Mouse (Mus musculus) embryonic facial prominence, embryonic 12.5 days (tissue): Measurements from ENCODE around the gene Pnma1. TPM values are rescaled to one million over a fixed set of nuclear protein-coding genes. Genes with fewer than 3 reads are reported as not detected.
"Not testable (repeated sequence)": the region's sequence is repeated elsewhere in the genome, so short reads cannot be mapped to it uniquely, and the experiment has no call there.

ENCODE experiments used
- ATAC-seq: fragments of 200-750 bp; cut with Nextera tagmentation; 2 replicates; pipeline ENCODE4 v1.8.0; 2017; ENCODE audit not compliant: insufficient number of reproducible peaks, insufficient read depth, low FRiP score, low TSS enrichment
- H3K27ac ChIP-seq: fragments of 300-500 bp; sonication (generic); 2 replicates; pipeline ENCODE4 v1.5.1; 2016; ENCODE audit warnings: mild to moderate bottlenecking
- H3K27me3 ChIP-seq: fragments of 300-500 bp; sonication (generic); 2 replicates; pipeline ENCODE4 v1.6.1; 2016; ENCODE audit warnings: mild to moderate bottlenecking, moderate library complexity
- H3K36me3 ChIP-seq: fragments of 300-500 bp; sonication (generic); 2 replicates; pipeline ENCODE4 v1.6.1; 2016; ENCODE audit warnings: mild to moderate bottlenecking
- H3K4me1 ChIP-seq: fragments of 300-500 bp; sonication (generic); 2 replicates; pipeline ENCODE4 v1.6.1; 2016
- H3K4me2 ChIP-seq: fragments of 300-500 bp; sonication (generic); replicated peaks from 2 replicates; pipeline ENCODE4 v1.6.1; 2016; ENCODE audit warnings: mild to moderate bottlenecking, moderate library complexity
- H3K4me3 ChIP-seq: fragments of 300-500 bp; sonication (generic); 2 replicates; pipeline ENCODE4 v1.5.1; 2016; ENCODE audit warnings: mild to moderate bottlenecking
- H3K9ac ChIP-seq: fragments of 300-500 bp; sonication (generic); 2 replicates; pipeline ENCODE4 v1.6.1; 2016; ENCODE audit warnings: mild to moderate bottlenecking, moderate library complexity
- H3K9me3 ChIP-seq: fragments of 300-500 bp; sonication (generic); 2 replicates; pipeline ENCODE4 v1.6.1; 2016; ENCODE audit warnings: mild to moderate bottlenecking, moderate library complexity
- WGBS: fragments of 180-500 bp; shearing (Covaris S2); methylation state at CpG from one replicate; pipeline ENCODE4 v1.1.7; 2016; 5-methylcytosine and 5-hydroxymethylcytosine counted together
- polyA plus RNA-seq: library from polyadenylated mRNA; unstranded; fragments of >200 nt; fragmentation: Nextera tagmentation; extraction: Ambion mirVana; gene quantifications from 2 replicates; pipeline ENCODE4 v1.2.1, GENCODE M21; 2016

Gene Pnma1
- polyA plus RNA-seq, 1 experiment from 2014 or later = 1.4 TPM

DNA sequence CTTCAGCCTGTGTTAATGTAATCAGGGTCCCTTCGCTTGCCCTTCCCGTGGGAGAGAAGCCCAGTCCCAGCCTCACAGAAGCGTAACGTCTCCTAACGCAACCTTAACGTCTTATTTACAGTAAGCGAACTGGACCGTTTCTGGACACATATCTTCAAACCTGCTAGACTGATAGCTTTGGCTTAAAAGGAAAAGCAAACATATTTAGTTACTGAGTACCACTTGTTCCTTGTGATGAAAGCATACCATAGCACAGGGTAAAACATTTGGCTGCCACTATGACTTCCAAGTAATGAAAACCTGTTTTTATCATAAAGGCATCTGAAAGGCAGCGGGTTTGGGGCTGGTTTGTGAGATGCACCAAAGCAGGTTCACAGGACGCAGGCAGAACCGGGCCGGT lies 22.4 kb downstream of the Pnma1 start:
- Histone ChIP-seq H3K36me3 (peaks cover 28% of the 10 kb centered on the region), H3K4me1 (no peaks in the 10 kb centered on the region), H3K27me3 (no peaks in the 10 kb centered on the region), H3K4me2 (no peak overlapping the region), H3K4me3 (no peak overlapping the region), H3K9me3 (no peaks in the 10 kb centered on the region), H3K9ac (no peak overlapping the region), H3K27ac (no peak overlapping the region)
- 71% methylated on average over 12 of the region's 12 CpGs for WGBS
- ATAC-seq = no peak

DNA sequence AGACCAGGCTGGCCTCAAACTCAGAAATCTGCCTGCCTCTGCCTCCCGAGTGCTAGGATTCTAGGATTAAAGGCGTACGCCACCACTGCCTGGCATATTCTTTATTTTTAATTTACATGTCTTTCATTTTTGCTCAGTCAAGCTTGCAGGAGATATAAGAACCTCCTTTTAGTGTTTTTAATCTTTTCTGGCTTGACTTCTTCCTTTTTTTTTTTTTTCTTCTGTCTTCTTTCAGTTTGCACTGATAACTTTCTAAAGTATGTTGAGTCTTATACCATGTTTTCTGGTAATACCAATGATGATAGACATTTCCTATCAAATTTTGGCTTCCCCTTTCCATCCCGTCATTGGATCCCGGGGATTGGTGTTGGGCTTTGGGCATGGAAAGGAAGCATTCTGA lies 28.7 kb downstream of the Pnma1 start:
- H3K36me3 ChIP-seq = no peaks in the 10 kb centered on the region
- no peak overlapping the region for H3K9ac ChIP-seq
- ATAC-seq = no peak
- no peak overlapping the region for H3K4me3 ChIP-seq
- no peak overlapping the region for H3K4me2 ChIP-seq
- no peak overlapping the region for H3K27ac ChIP-seq
- peaks cover 8% of the 10 kb centered on the region; the same call in 1 of the 2 replicates for H3K4me1 ChIP-seq
- 92% methylated on average over 5 of the region's 5 CpGs for WGBS
- H3K27me3 ChIP-seq = no peaks in the 10 kb centered on the region
- H3K9me3 ChIP-seq = no peaks in the 10 kb centered on the region

DNA sequence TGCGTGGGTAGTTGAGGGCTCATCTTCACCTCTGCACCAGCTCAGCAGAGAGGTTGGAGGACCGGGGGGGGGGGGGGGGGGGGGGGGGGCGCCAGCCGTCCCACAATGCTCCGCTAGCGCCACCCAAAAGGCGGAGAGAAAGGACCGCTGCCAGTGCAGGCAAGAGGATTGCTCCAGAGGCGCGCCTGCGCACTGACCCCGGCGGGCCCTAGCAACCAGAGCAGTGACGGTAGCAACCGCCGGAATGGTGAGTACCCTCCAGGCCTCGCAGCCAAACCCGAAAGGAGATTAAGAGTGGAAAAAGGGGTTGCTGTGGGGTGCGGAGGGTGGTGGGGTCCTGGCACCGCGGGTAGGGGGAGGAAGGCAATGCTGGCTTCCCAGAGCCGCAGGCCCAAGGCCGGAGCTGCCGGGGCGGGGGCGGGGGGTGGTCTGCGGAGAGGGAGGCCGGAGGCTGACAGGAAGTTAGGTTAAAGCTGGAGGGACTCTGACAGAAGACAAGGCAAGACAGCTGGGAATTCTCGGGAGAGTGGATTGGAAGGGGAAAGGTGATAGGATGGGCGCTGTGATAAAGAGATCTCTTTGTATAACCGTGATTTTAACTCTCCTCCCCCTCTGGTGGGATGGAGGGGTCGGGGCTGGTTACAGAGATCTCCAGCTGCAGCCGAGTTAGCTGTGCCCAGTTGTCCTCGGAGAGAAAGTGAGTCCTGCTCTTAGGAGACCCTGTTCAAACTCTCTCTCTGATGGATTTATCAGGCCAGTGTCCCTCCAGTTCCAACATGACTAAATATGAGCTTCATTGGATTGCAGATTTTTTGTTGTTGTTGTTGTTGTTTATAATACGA lies 33.9 kb downstream of the Pnma1 start, which contains the start of gene Dnal1:
TSS of gene Dnal1 (plus strand) at position 214 of the 842 bp plus-strand sequence.
- Histone ChIP-seq H3K27me3 (no peaks in the 10 kb centered on the region), H3K27ac (peak within 1 kb of the TSS; percentile 72; the same call in 1 of the 2 replicates), H3K9ac (peak within 1 kb of the TSS; percentile 59), H3K4me1 (peaks cover 8% of the 10 kb centered on the region; the same call in 1 of the 2 replicates), H3K9me3 (no peaks in the 10 kb centered on the region), H3K4me2 (peak within 1 kb of the TSS; percentile 75), H3K4me3 (peak within 1 kb of the TSS; percentile 72), H3K36me3 (no peaks in the 10 kb centered on the region)
- ATAC-seq = peak; percentile 94
- 2% methylated on average over 29 of the region's 35 CpGs for WGBS

DNA sequence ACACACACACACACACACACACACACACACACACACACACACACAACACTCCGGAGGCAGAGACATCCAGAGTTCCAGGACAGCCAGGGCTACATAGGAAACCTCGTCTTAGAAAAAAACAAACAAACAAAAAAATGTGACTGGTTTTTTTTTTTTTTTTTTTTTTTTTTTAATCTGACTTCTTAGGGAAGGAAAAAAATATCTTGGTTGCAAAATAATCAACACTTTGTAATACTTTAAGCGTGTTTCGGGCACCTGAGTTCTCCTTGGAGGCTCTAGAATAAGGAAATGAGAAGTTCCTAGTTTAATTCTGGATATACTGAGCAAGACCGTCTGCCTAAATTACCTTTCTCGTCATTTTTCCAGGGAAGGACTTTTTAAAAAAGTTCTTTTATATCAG lies 34.6 kb downstream of the Pnma1 start:
- no peaks in the 10 kb centered on the region for H3K27me3 ChIP-seq
- WGBS = 57% methylated on average over 6 of the region's 6 CpGs
- H3K4me2 ChIP-seq = peak overlapping the region; percentile 75
- ATAC-seq = no peak
- H3K9ac ChIP-seq = peak overlapping the region; percentile 59; the same call in 1 of the 2 replicates
- H3K4me3 ChIP-seq = peak overlapping the region; percentile 72
- H3K27ac ChIP-seq = no peak overlapping the region
- H3K9me3 ChIP-seq = no peaks in the 10 kb centered on the region
- peaks cover 8% of the 10 kb centered on the region; the same call in 1 of the 2 replicates for H3K4me1 ChIP-seq
- H3K36me3 ChIP-seq = no peaks in the 10 kb centered on the region

DNA sequence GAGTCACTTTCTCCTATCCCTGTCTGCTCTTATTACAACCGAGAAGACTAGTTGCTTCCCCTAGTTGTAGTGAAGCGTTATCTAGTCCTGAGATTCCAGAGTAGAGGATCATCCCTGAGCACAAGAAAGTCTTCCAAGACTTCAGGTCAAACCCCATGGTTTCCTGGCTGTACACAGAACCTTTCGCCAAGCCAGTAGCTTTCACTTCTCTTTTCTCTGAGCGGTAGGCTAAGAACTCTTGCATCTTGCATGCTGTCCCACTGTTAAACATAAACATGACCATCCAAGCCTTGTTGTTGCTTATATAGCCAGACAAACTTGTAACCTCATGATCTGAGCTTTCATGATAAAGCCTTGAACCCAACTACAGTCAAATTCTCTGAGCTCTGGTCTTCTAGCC lies 37.5 kb downstream of the Pnma1 start:
- Histone ChIP-seq H3K4me2 (no peak overlapping the region), H3K4me1 (peaks cover 8% of the 10 kb centered on the region; the same call in 1 of the 2 replicates), H3K9me3 (no peaks in the 10 kb centered on the region), H3K4me3 (no peak overlapping the region), H3K27me3 (no peaks in the 10 kb centered on the region), H3K27ac (no peak overlapping the region), H3K9ac (no peak overlapping the region), H3K36me3 (no peaks in the 10 kb centered on the region)
- 85% methylated on average over 4 of the region's 4 CpGs for WGBS
- no peak for ATAC-seq

DNA sequence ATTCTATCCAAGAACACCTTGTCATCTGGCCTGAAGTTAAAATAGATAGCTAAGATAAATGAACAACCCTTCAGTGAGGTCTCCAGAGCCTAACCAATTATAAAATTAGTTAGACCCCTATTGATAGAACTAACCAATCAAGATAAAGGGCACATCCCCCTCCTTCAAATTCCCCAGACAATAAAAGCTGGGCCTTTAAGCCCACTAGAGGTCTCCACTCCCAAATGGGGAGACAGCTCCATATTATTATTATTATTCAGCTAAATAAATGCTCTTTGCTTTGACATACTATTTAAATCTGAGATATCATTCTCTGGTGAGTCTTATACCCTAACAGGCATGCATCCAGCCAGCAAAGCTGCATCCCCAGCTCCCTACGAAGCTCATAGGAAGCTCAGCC lies 38.4 kb downstream of the Pnma1 start:
- no peaks in the 10 kb centered on the region for H3K36me3 ChIP-seq

DNA sequence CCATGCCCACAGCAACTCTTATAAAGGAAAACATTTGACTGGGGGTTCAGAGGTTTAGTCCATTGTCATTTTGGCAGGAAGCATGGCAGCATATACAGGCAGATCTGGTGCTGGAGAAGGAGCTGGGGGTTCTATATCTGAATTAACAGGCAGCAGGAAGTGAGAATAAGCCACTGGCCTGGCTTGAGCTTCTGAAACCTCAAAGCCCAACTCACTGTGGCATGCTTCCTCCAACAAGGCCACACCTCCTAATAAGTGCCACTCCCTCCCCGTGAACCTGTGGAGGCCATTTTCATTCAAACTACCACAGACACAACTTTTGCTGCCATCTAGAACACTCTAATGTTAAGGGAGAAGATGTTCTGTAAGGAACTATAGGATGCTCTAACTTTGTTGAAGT lies 40.6 kb downstream of the Pnma1 start:
- Histone ChIP-seq H3K9me3 (no peaks in the 10 kb centered on the region), H3K9ac (no peak overlapping the region), H3K4me3 (no peak overlapping the region), H3K27me3 (no peaks in the 10 kb centered on the region), H3K27ac (no peak overlapping the region), H3K4me2 (no peak overlapping the region), H3K36me3 (no peaks in the 10 kb centered on the region), H3K4me1 (no peaks in the 10 kb centered on the region)
- 91% methylated on average over 1 of the region's 1 CpGs for WGBS
- ATAC-seq = no peak

More for the DNA sequence above, 38.4 kb downstream of the Pnma1 start:
- H3K27me3 ChIP-seq = no peaks in the 10 kb centered on the region
- no peak for ATAC-seq
- no peaks in the 10 kb centered on the region for H3K9me3 ChIP-seq
- H3K9ac ChIP-seq = no peak overlapping the region
- H3K4me3 ChIP-seq = no peak overlapping the region
- peaks cover 3% of the 10 kb centered on the region; the same call in 1 of the 2 replicates for H3K4me1 ChIP-seq
- H3K27ac ChIP-seq = no peak overlapping the region
- WGBS = 71% methylated on average over 1 of the region's 1 CpGs
- no peak overlapping the region for H3K4me2 ChIP-seq

DNA sequence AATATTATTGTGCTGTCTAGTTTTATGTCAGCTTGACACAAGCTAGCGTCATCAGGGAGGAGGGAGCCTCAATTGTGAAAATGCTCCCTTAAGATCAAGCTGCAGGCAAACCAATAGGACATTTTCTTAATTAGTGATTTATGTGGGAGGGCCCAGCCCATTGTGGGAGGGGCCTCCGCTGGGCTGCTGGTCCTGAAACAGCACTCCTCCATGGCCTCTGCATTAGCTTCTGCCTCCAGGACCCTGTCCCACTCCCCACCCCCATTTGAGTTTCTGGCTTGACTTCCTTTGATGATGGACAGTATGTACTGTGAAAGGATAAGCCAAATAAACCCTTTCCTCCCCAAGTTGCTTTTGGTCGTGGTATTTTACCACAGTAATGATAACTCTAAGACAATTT lies 41.3 kb downstream of the Pnma1 start:
- Histone ChIP-seq H3K27ac (no peak overlapping the region), H3K4me3 (no peak overlapping the region), H3K36me3 (no peaks in the 10 kb centered on the region), H3K9ac (no peak overlapping the region), H3K27me3 (no peaks in the 10 kb centered on the region), H3K4me2 (no peak overlapping the region), H3K9me3 (no peaks in the 10 kb centered on the region), H3K4me1 (no peaks in the 10 kb centered on the region)
- 72% methylated on average over 3 of the region's 3 CpGs for WGBS
- ATAC-seq = no peak

DNA sequence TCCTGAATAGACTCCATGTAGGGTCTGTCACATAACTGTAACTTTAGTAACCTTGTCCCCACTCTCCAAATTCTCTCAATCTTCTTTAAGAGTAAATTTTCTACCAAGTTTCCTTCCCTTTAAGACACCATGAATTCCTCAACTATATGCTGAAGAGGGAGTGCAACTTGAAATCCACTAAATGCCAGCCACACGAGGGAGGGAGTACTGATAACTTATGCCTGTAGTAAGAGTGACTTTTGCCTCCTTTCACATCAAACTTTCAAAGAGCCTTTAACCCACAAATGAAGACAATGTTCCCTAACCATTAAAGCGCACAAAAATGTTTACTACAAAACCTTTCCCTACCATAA lies 46.8 kb downstream of the Pnma1 start:
- no peaks in the 10 kb centered on the region for H3K27me3 ChIP-seq
- H3K27ac ChIP-seq = no peak overlapping the region
- H3K36me3 ChIP-seq = no peaks in the 10 kb centered on the region
- 0 out of 2 replicates have a peak overlapping the region, but pooled peaks have one; percentile 68 for H3K9ac ChIP-seq
- peak overlapping the region; percentile 71 for H3K4me2 ChIP-seq
- no peak for ATAC-seq
- WGBS = 55% methylated on average over 2 of the region's 2 CpGs
- no peaks in the 10 kb centered on the region for H3K9me3 ChIP-seq
- H3K4me3 ChIP-seq = peak overlapping the region; percentile 55
- H3K4me1 ChIP-seq = no peaks in the 10 kb centered on the region

DNA sequence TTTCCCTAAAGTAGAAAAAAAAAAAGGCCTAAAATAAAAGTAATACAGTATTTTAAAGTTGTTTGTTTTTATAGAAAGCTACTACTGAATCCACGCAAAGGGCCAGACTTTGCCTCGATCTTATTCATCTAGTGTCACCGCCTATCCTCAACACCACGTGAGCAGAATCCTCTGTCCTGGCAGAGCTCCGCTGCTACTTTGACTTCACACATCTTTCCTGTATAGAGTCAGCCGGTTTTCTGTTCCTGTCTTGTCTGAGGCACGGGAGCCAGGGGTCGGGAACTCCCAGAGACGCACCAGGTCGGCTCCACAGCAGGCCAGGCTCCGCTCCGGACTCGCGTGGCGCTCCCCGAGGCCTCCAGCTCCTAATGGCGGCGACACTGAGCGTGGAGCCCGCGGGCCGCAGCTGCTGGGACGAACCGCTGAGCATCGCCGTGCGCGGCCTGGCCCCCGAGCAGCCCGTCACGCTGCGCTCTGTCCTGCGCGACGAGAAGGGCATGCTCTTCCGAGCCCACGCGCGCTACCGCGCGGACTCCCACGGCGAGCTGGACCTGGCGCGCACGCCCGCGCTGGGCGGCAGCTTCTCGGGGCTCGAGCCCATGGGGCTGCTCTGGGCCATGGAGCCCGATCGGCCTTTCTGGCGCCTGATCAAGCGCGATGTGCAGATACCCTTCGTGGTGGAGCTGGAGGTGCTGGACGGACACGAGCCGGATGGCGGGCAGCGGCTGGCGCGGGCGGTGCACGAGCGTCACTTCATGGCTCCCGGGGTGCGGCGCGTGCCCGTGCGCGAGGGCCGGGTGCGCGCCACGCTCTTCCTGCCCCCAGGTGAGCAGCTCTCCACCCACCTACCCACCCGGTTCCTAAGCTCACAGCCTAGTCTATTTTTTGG lies 47.4 kb downstream of the Pnma1 start, which contains the start of gene Acot6:
TSS of gene Acot6 (plus strand) at position 51 of the 889 bp plus-strand sequence.
- under 1% methylated on average over 78 of the region's 80 CpGs for WGBS
- not testable (repeated sequence) for H3K36me3 ChIP-seq, H3K9me3 ChIP-seq, H3K27me3 ChIP-seq, H3K27ac ChIP-seq, H3K4me1 ChIP-seq
- H3K9ac ChIP-seq = peak within 1 kb of the TSS; percentile 68
- H3K4me2 ChIP-seq = peak within 1 kb of the TSS; percentile 71
- H3K4me3 ChIP-seq = peak within 1 kb of the TSS; percentile 55
- 0 out of 2 replicates have a peak, but pooled peaks have one; percentile 35 for ATAC-seq

DNA sequence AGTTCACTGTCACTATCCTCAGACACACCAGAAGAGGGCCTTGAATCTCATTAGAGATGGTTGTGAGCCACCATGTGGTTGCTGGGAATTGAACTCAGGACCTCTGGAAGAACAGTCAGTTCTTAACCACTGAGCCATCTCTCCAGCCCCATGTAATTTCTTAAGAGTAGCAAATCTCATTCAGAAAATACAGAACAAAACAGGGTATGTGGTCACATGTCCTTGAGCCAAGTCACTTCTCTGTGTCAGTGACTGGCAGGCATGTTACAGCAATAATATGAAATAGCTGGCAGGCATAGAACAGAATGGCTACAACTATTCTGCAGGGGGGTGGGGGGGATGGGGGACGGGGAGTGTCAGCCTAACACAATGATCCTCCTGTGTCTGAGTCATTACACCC lies 48.2 kb downstream of the Pnma1 start:
- Histone ChIP-seq H3K9me3 (peaks cover 4% of the 10 kb centered on the region; the same call in 1 of the 2 replicates), H3K4me2 (peak overlapping the region; percentile 71), H3K4me1 (no peaks in the 10 kb centered on the region), H3K27me3 (no peaks in the 10 kb centered on the region), H3K9ac (no peak overlapping the region), H3K36me3 (no peaks in the 10 kb centered on the region), H3K4me3 (peak overlapping the region; percentile 55; the same call in 1 of the 2 replicates), H3K27ac (no peak overlapping the region)
- no peak for ATAC-seq
- 47% methylated on average over 1 of the region's 1 CpGs for WGBS
